Mouse (Mus musculus) spleen, adult 2 months (tissue): ENCODE results near the gene Slc9a9.

ENCODE experiments used
- CTCF ChIP-seq: fragments of 200-500 bp; IDR thresholded peaks from 2 replicates; pipeline ENCODE4 v1.5.1; 2011; ENCODE audit warnings: mild to moderate bottlenecking, inconsistent platforms; ENCODE audit not compliant: insufficient read depth, insufficient read length, insufficient replicate concordance; ENCODE audit errors: extremely low read depth
- POLR2A ChIP-seq: fragments of 200-500 bp; IDR thresholded peaks from 2 replicates; pipeline ENCODE4 v1.6.1; 2011; ENCODE audit warnings: low read depth, low read length, inconsistent platforms

DNA sequence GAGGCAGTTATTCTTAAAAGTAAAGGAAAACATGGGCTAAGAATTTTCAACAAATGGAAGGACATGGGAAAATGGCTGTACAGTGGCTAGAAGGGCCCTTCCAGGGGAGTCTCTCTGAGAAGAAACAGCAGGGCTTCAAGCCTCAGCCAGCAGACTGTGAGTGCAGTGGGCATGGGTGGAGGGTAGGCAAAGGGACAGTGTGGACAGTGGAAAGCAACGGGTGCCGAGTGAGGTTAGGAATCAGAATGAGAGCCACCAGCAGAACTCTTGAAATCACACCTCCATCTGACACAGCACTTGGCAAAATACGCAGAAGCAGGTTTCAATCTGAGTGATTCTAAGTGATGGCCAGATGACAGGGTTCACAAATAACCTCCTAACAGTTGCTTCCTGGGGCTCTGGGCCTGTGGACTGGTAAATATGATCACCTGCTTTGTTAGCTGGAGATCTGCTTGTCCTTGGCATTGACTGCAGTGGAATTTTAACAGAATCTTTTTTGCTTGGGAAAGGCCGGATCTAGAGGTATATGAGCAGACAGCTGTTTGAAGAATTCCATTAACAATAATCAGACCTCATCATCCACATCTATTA is 237.4 kb downstream of the Slc9a9 start:
- TF ChIP-seq CTCF, result no peak
- TF ChIP-seq POLR2A, result no peak
